Mouse (Mus musculus) left cerebral cortex, adult 2 months (tissue): Measurements from ENCODE around the gene Gtf2h3. TPM values are rescaled to one million over a fixed set of nuclear protein-coding genes. Genes with fewer than 3 reads are reported as not detected.
A peak's percentile ranks its signal among the peaks of the same experiment; 100 is the strongest.
"Not testable (repeated sequence)": the region's sequence is repeated elsewhere in the genome, so short reads cannot be mapped to it uniquely, and the experiment has no call there.

Experiments
- DNase-seq, 2 experiments: peaks; one replicate each; pipeline ENCODE4 v3.0.0; 2021 to 2022; ENCODE audit warnings: low spot score in 2 of 2, mixed read lengths in 1 of 2; ENCODE audit errors: extremely low spot score in 1 of 2
- H3K27ac ChIP-seq: fragments of 200-600 bp; 2 replicates; pipeline ENCODE4 v1.8.1; 2022
- H3K4me3 ChIP-seq: fragments of 200-600 bp; 2 replicates; pipeline ENCODE4 v1.8.1; 2022
- CTCF ChIP-seq: fragments of 200-600 bp; IDR thresholded peaks from 2 replicates; pipeline ENCODE4 v1.8.1; 2022; ENCODE audit warnings: antibody characterized with exemption, mild to moderate bottlenecking, moderate library complexity
- intact Hi-C: fragments of 180-260 bp; cut with DNase I; formaldehyde crosslinking; loops from one replicate; pipeline ENCODE4 v1.15.1; 2025
- total RNA-seq, 2 experiments: library from RNA; stranded (reverse); gene quantifications; 2 replicates each; pipeline ENCODE4 v1.2.3; 2021

Gtf2h3 gene
- total RNA-seq, 2 experiments from 2014 or later, result 26.6 to 28.6 TPM

GRCm38 (mm10) chr5:124592768-124593167 is 13.8 kb downstream of the Gtf2h3 start:
- intact Hi-C loops, result no loop called here
- no peak for DNase-seq
- no peak for TF ChIP-seq CTCF
- Histone ChIP-seq H3K27ac (no peak overlapping the region), H3K4me3 (no peak overlapping the region)

GRCm38 (mm10) chr5:124598224-124599174 is 19.6 kb downstream of the Gtf2h3 start:
- H3K4me3 ChIP-seq, result peak overlapping the region; percentile 78
- TF ChIP-seq CTCF, result no peak
- intact Hi-C loops, result no loop called here
- H3K27ac ChIP-seq, result peak overlapping the region; percentile 77
- DNase-seq, result peak; percentile 87 to 91

- intact Hi-C loops, result loop anchor here (5.0 kb wide), 1 partner anchor 268 kb away; no protein-coding TSS in a partner anchor
- H3K27ac ChIP-seq, H3K4me3 ChIP-seq, DNase-seq: not testable (repeated sequence)
These were observed 20.8 kb downstream of the Gtf2h3 start for GRCm38 (mm10) chr5:124599726-124600125.

DNA sequence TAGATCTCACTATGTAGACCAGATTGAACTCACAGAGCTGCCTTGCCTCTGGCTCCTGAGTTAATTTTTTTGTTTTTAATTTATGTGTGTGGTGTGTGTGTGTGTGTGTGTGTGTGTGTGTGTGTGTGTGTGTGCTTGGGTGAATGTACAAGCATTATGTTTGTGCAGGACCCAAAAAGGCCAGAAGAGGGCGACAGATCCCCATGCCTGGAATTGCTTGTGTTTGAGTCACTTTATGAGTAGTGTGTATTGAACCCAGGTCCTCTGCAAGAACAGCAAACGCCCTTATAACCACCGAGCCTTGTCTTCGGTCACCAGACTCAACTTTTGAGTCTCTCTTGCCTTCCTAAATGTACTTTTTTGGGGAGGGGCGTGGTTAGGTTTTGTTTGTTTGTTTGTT is 23.4 kb downstream of the Gtf2h3 start:
- Histone ChIP-seq H3K4me3 (no peak overlapping the region), H3K27ac (no peak overlapping the region)
- TF ChIP-seq CTCF, result peak; percentile 51
- intact Hi-C loops, result loop anchor here (5.0 kb wide), 1 partner anchor 265 kb away; no protein-coding TSS in a partner anchor
- DNase-seq, result no peak

DNA sequence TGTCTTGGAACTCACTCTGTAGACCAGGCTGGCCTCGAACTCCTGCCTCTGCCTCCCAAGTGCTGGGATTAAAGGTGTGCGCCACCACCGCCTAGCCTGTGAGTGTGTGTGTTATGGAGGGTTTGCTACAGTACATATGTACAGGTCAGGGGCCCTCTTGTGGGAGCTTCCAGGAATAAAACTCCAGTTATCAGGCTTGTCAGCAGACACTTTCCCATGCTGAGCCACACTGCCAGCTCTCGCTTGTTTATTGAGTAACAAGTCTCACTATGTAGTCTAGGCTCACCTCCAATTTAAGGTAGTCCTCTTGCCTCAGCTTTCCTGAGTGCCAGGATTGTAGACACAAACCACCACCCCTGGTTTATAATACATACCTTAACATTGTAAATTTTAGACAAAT is 25.4 kb downstream of the Gtf2h3 start:
- no peak overlapping the region for H3K4me3 ChIP-seq
- H3K27ac ChIP-seq, result no peak overlapping the region
- intact Hi-C loops, result loop anchor here (5.0 kb wide), 1 partner anchor 263 kb away; no protein-coding TSS in a partner anchor
- DNase-seq, result no peak
- no peak for TF ChIP-seq CTCF

GRCm38 (mm10) chr5:124605041-124605622 is 26.2 kb downstream of the Gtf2h3 start:
- DNase-seq, result no peak
- intact Hi-C loops, result no loop called here
- Histone ChIP-seq H3K4me3 (no peak overlapping the region), H3K27ac (no peak overlapping the region)
- TF ChIP-seq CTCF, result no peak

GRCm38 (mm10) chr5:124610965-124611364 is 32.0 kb downstream of the Gtf2h3 start:
- peak; percentile 17 for TF ChIP-seq CTCF
- no peak for DNase-seq
- intact Hi-C loops, result no loop called here
- Histone ChIP-seq H3K4me3 (no peak overlapping the region), H3K27ac (no peak overlapping the region)

DNA sequence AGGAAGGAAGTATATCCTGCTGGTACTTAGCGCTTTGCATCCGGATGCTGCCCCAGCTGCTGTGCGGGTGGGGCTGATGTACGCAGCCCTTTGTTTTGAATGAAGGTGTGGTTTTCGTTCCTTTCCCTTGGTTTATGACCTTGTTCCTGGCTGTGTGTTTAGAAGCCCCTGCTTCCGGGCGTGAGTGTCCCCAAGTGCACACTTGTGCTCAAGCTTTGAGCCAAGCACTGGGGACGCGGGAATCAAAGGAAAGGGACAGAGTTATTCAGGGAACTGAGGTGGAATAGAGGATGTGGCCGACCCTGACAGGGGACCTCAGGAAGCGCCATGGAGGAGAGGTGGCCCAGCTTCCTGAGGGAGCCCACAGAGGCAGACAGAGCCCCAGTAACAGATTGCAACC is 35.8 kb downstream of the Gtf2h3 start:
- no peak for TF ChIP-seq CTCF
- intact Hi-C loops, result loop anchor here (5.0 kb wide), 1 partner anchor 258 kb away; no protein-coding TSS in a partner anchor
- Histone ChIP-seq H3K4me3 (no peak overlapping the region), H3K27ac (no peak overlapping the region)
- no peak for DNase-seq

- no peak overlapping the region for H3K4me3 ChIP-seq
- DNase-seq, result no peak
- no peak overlapping the region for H3K27ac ChIP-seq
- intact Hi-C loops, result loop anchor here (5.0 kb wide), 1 partner anchor 254 kb away; no protein-coding TSS in a partner anchor
- TF ChIP-seq CTCF, result no peak
These were observed 39.8 kb downstream of the Gtf2h3 start for GRCm38 (mm10) chr5:124618711-124619110.

GRCm38 (mm10) chr5:124621362-124621761 is 42.4 kb downstream of the Gtf2h3 start:
- no peak overlapping the region for H3K4me3 ChIP-seq
- TF ChIP-seq CTCF, result no peak
- H3K27ac ChIP-seq, result 0 out of 2 replicates have a peak overlapping the region, but pooled peaks have one; percentile 15
- DNase-seq, result no peak
- intact Hi-C loops, result no loop called here

DNA sequence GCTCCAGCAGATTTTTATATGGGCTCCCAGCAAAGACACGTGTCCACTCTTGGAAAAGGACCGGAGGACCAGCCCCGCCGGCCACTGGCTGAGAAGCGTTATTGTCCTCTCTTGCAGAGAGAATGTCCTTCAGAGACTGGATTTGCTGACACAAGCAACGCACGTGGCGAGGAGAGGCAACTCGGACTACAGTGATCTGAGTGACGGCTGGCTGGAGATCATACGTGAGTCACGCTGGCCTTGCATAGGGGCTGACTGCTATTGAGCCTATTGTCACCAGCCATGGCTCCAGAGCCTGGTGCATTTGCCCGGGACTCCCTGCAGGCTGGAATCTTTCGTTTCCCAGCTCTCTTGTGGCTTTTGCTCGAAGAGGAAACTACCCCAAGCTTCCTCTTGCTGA is 44.0 kb downstream of the Gtf2h3 start:
- DNase-seq, result no peak
- TF ChIP-seq CTCF, result no peak
- no peak overlapping the region for H3K27ac ChIP-seq
- intact Hi-C loops, result no loop called here
- H3K4me3 ChIP-seq, result no peak overlapping the region

GRCm38 (mm10) chr5:124624291-124624690 is 45.4 kb downstream of the Gtf2h3 start:
- intact Hi-C loops, result no loop called here
- Histone ChIP-seq H3K4me3 (no peak overlapping the region), H3K27ac (no peak overlapping the region)
- no peak for TF ChIP-seq CTCF
- DNase-seq, result no peak
